Mouse (Mus musculus): ENCODE measurements around the gene Srms.

Srms gene

DNA sequence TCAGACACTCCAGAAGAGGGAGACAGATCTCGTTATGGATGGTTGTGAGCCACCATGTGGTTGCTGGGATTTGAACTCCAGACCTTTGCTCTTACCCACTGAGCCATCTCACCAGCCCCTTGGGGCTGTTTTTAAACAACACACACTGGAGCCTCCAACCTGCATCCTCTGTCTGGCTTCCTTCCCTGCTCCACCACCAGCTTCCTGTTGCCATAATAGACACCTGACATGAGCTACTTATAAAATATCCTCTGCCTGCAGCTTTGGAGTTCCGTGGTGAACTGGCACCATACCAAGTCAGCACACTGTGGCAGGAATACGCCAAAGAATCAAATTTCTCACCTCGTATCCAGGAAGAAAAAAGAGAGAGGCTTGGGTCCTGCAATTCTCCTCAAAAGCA lies 52.2 kb downstream of the Srms start:
- DNase-seq, result no peak

DNA sequence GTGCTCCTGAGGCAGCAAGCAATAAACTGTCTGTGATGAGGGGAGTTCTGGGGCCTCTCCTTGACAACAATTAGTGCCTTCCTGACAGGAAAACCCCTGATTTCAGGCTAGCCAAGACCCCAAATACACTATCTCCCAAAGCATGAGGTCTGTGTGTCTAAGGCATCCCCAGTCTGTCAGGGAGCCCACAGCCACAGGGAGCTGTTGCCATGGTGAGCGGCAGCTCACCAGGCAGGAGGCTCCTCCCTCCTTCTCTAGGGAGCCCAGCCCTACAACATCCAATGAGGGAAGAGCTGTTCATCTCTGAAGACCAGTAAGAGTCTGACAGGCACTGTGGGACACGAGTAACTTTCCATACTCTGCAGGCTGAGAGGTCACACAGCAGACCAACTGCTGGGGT lies 53.2 kb downstream of the Srms start:
- no peak for DNase-seq

DNA sequence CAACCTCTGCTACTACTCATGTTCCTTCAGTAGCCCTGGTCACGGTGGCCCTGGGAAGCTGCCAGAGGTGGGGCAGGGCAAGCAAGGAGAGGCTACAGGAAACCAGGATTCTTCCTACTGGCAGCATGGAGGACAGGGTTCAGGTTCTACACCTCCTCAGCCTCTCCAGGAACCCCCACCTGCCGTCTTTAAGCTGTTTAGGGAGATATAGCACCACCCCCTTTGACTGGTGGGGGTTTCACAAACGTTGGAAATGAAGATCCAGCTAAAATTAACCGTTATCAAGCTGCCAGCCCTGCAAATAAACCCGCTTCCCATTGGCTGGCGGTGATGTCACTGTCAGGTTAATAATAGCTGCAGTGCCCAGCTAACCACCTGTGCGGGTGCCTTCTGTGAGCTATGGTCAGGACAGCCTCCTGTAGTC lies 53.9 kb downstream of the Srms start:
- no peak for DNase-seq

DNA sequence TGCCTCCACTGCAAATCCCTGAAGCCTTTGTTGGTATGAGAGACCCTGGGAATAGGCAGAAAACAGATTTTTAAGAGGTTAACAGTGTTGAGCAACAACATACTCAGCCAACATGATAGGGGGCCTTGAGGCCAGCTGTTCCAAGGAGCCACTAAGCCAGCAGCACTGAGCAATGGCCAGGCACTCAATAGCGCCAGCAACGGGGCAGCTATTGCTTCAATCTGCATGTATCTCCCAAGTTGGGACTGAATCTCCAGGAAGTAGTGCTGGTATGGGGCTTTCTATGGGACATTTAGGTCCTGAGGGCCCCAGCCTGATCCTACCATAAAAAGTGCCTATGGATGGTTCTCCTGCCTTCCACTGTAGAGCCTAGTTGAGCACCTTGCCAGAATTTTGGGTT lies 54.5 kb downstream of the Srms start:
- DNase-seq, result no peak

DNA sequence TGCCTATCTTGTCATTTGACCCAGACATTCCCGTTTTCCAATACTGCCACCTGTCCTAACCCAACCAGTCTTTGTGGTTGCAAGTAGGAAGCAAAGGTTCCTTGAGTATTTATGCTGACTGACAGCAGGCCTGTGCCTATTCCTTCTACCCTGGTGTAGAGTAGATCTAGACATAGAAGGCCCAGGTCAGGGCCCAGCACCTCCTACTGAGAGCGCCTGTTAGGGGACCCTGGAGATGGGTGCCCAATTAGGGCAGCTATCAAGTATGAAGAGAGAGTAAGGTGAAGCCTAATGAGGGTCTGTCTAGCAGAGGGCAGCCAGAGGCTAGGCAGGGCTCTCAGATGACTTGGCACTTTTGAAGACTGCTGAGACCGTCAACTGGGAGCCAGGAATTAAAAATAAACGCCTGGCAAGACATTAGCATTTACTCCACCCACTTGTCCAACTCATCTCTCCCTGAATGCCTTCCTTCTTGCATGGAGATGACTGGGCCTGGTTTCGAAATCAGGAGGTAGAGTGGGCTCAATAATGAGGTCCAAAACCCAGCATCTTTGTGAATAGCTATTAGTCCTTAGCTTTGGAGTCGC lies 55.2 kb downstream of the Srms start:
- DNase-seq, result no peak

DNA sequence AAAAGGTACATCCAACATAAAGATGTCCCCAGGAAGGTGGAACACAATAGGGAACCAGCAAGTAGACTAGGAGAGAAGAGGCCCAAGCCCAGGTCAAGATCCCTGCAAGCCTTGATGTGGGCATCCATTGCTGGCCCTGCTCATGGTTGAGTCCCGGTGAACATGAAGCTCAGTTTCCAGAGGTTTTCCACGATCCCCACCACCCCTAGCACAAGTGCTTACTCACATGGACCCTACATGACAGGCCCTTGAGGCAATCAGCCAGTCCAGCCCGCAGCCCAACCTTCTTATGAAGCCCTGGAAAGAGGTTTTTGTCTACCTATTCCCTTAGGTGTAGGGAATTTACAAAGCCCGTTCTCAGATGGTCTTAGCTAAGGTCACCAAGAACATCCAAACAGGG lies 55.8 kb downstream of the Srms start:
- DNase-seq, result no peak

DNA sequence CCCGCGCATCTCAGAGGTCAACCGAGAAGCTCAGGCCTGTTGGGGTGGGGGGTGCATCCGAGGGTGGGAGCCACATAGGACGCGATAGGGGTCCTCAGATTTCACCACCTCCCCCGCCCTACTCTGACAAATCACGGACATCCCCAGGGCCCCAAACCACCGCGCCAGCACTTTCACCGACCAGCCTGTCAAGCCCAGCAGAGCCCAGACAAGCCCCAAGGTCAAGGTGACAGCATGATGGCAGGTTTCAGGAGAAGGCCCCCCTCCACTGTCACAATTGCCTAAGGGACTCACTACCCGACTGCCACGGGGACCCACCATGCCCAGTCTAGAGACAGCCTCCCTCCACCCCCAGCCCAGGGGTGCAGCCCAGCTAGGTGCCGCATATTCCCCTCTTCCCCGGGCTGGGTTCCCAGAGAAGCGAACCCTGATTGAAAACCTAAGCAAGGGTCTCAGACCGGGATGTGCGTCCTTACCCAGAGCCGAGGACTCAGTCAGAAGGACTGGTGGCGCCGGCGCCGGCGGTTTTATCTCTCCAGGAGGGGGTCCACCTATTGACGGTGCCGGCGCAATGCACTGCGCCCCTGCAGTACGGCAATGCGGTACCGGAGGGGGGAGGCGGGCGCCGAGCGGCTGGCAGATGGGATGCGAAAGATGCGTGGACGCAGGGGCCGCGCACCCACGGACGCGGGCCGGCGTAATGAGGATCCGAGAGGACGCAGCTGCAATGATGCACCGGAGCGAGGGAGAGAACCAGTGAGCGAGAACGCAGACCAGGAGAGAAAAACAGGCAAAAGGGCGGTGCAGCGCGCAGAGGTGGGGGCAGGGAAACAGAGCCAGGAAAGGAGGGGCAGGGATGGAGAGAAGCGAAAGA lies 56.5 kb downstream of the Srms start, which contains the start of gene Eef1a2:
Eef1a2 (minus strand) TSS at position 767 of the 874 bp plus-strand sequence.
- no peak for DNase-seq

DNA sequence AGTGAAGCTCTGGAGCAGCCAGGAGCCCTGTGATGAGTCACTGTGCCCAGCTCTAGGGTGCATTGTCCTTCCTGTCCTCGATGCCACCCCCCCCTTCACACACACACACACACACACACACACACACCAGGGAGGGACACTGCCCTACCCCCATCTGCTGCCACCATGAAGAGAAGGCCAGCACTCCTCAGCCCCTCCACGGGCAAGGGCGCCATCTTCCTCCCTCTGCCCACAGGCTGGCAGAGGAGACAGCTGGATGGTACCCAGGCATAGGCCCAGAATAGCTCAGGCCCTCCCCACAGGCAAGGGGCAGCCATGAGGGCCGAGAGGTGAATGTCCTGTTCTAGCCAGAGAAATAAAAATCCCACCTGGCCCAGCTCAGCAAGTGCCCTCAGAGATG lies 57.2 kb downstream of the Srms start:
- no peak for DNase-seq
